Mouse (Mus musculus) stomach, postnatal 0 days (tissue): Measurements from ENCODE around the gene Cenpp. TPM values are rescaled to one million over a fixed set of nuclear protein-coding genes. Genes with fewer than 3 reads are reported as not detected.

Experiments
- ATAC-seq: fragments of 200-750 bp; cut with Nextera tagmentation; 2 replicates; pipeline ENCODE4 v1.8.0; 2017; ENCODE audit not compliant: low FRiP score, low TSS enrichment
- DNase-seq: peaks from one replicate; pipeline ENCODE4 v3.0.0-alpha.2; 2016; ENCODE audit warnings: low spot score
- H3K27ac ChIP-seq: fragments of 300-500 bp; sonication (generic); replicated peaks from 2 replicates; pipeline ENCODE4 v1.5.1; 2014; ENCODE audit warnings: mild to moderate bottlenecking, control low read depth
- H3K27me3 ChIP-seq: fragments of 300-500 bp; sonication (generic); 2 replicates; pipeline ENCODE4 v1.6.1; 2014; ENCODE audit warnings: low read length; ENCODE audit not compliant: control insufficient read depth, insufficient read depth
- H3K36me3 ChIP-seq: fragments of 300-500 bp; sonication (generic); 2 replicates; pipeline ENCODE4 v1.6.1; 2014; ENCODE audit warnings: low read length, mixed read lengths; ENCODE audit not compliant: control insufficient read depth, insufficient read depth
- H3K4me1 ChIP-seq: fragments of 300-500 bp; sonication (generic); replicated peaks from 2 replicates; pipeline ENCODE4 v1.6.1; 2014; ENCODE audit warnings: antibody characterized with exemption; ENCODE audit not compliant: control insufficient read depth, insufficient read depth
- H3K4me2 ChIP-seq: fragments of 300-500 bp; sonication (generic); replicated peaks from 2 replicates; pipeline ENCODE4 v1.6.1; 2014; ENCODE audit warnings: low read depth, mild to moderate bottlenecking, control low read depth, moderate library complexity
- H3K4me3 ChIP-seq: fragments of 300-500 bp; sonication (generic); 2 replicates; pipeline ENCODE4 v1.5.1; 2014; ENCODE audit warnings: low read depth, low read length, control low read depth
- H3K9ac ChIP-seq: fragments of 300-500 bp; sonication (generic); 2 replicates; pipeline ENCODE4 v1.6.1; 2014; ENCODE audit warnings: mild to moderate bottlenecking, low read length, control low read depth, mixed read lengths
- H3K9me3 ChIP-seq: fragments of 300-500 bp; sonication (generic); 2 replicates; pipeline ENCODE4 v1.6.1; 2016; ENCODE audit warnings: low read length; ENCODE audit not compliant: control insufficient read depth
- CTCF ChIP-seq: IDR thresholded peaks from 2 replicates; pipeline ENCODE4 v1.5.1; 2016; ENCODE audit warnings: antibody characterized with exemption, low read depth, mild to moderate bottlenecking, moderate library complexity
- EP300 ChIP-seq: optimal IDR thresholded peaks from 2 replicates; pipeline ENCODE3; 2016; ENCODE audit warnings: antibody characterized with exemption
- WGBS: fragments of 180-500 bp; shearing (Covaris S2); extraction: QIAGEN DNeasy Blood & Tissue Kit; methylation state at CpG from one replicate; pipeline ENCODE4 v1.1.7; 2014; 5-methylcytosine and 5-hydroxymethylcytosine counted together
- polyA plus RNA-seq: library from polyadenylated mRNA; unstranded; fragments of >200 nt; fragmentation: Nextera tagmentation; extraction: Ambion mirVana; gene quantifications from 2 replicates; pipeline ENCODE4 v1.2.1, GENCODE M21; 2015

The Cenpp gene
- polyA plus RNA-seq, 1 experiment from 2014 or later = 12.6 TPM

DNA sequence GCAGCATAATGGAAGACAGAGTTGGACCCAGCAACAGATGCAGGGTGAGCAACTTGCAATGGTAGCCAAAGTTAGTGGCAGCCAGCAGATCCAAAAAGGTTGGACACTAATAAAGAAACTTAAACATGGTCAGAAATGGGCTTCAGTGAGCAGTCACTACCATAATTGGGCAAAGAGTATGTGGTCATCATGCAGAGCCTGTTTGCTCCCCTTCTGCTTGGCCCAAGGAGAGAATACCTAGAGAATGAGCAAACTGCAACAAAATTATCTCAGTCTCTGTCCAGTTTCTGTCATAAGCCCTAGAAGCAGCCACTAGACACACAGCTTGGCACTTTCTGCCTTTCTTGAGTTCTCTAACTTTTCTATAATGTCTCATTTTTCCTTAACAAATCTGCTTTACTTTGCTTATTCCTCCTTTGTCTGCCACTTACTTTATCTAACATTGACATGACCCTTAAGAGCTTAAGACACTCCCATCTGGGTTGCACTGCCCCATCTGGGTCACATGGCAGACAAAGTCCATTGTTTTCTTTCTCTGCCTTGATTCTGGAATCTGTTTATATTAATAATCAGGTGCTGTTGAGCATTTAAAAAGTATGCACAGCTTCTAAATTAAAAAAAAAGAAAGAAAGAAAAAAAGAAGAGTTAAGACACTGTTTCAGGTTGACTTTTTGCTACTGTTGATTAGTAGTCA, 8.8 kb downstream of the Cenpp start:
- Histone ChIP-seq H3K27ac (peak overlapping the region; percentile 45; the same call in 1 of the 2 replicates), H3K4me3 (no peak overlapping the region), H3K27me3 (no peaks in the 10 kb centered on the region), H3K4me1 (no peaks in the 10 kb centered on the region), H3K9ac (no peak overlapping the region), H3K9me3 (no peaks in the 10 kb centered on the region), H3K36me3 (no peaks in the 10 kb centered on the region), H3K4me2 (no peak overlapping the region)
- ATAC-seq = no peak; the same call in 1 of the 2 replicates
- DNase-seq = no peak
- TF ChIP-seq EP300 (no peak), CTCF (no peak)

DNA sequence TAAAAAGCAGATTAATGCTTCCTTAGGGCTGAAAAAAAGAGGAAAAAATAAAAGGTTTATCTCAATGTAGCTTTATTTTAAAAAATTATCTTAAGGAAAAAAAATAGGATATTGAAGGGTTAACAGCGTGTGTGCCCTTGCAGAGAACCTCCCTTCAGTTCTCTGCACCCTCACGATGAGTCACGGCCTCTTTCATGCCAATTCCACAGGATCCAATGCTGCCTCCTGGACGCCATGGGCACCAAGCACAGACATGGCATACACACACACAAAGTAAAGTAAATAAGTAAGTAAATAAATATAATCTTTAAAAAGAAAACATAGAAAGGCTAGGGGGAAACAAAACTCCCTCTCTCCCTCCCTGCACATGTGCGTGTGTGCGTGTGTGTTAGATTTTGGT, 9.9 kb downstream of the Cenpp start:
- WGBS = 47% methylated on average over 6 of the region's 6 CpGs
- Histone ChIP-seq H3K9me3 (no peaks in the 10 kb centered on the region), H3K27ac (no peak overlapping the region), H3K27me3 (no peaks in the 10 kb centered on the region), H3K9ac (no peak overlapping the region), H3K4me1 (no peaks in the 10 kb centered on the region), H3K4me3 (no peak overlapping the region), H3K4me2 (no peak overlapping the region), H3K36me3 (no peaks in the 10 kb centered on the region)
- DNase-seq (no peak), ATAC-seq (0 out of 2 replicates have a peak, but pooled peaks have one; percentile 65)
- TF ChIP-seq EP300 = no peak
- peak; percentile 25 for TF ChIP-seq CTCF

DNA sequence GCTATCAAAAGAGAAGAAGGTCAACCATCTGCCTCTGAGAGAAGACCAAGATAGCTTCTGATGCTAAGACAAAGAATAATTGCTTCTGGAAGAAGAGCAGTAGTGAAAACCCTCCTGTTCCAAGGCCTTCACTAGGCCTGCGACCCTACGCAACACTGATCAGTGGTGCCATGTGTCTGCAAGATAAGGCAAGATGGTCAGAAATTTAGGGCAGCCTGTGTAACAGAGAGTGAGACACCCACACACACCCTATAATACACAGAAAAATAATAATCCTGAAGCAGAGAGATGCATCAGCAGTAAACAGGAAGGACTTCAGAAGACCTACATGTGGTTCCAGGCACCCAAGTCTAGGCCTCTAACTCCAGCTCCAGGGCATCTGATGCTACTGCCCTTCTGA, 12.6 kb downstream of the Cenpp start:
- H3K27me3 ChIP-seq = no peaks in the 10 kb centered on the region
- no peak overlapping the region for H3K4me3 ChIP-seq
- H3K27ac ChIP-seq = no peak overlapping the region
- H3K4me1 ChIP-seq = no peaks in the 10 kb centered on the region
- no peaks in the 10 kb centered on the region for H3K36me3 ChIP-seq
- 93% methylated on average over 2 of the region's 2 CpGs for WGBS
- H3K9ac ChIP-seq = no peak overlapping the region
- DNase-seq = no peak
- TF ChIP-seq CTCF (no peak), EP300 (no peak)
- no peak for ATAC-seq
- no peak overlapping the region for H3K4me2 ChIP-seq
- H3K9me3 ChIP-seq = no peaks in the 10 kb centered on the region

DNA sequence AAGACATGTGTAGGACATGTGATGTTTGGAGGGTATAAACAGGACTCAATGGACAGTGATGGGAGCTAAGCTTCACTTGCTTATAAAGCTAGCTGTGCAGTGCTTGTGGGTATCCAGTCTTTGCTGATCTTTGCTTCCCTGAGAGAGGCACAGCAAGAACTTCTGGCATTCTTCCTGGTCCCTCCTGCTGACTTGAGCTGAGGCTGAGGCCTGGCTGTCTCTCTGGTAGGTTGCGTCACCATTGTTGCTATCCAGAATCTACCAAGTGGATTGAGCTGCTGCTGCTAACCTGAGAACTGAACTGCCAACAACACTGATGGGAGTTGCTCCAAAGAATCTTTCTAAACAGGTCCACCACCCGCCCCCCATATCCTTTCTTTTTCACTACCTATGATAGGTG, 23.5 kb downstream of the Cenpp start:
- Histone ChIP-seq H3K4me1 (no peaks in the 10 kb centered on the region), H3K4me3 (no peak overlapping the region), H3K9me3 (no peaks in the 10 kb centered on the region), H3K27ac (no peak overlapping the region), H3K9ac (no peak overlapping the region), H3K36me3 (no peaks in the 10 kb centered on the region), H3K27me3 (no peaks in the 10 kb centered on the region), H3K4me2 (no peak overlapping the region)
- WGBS = 87% methylated on average over 2 of the region's 2 CpGs
- TF ChIP-seq EP300 (no peak), CTCF (no peak)
- DNase-seq (no peak), ATAC-seq (no peak)

DNA sequence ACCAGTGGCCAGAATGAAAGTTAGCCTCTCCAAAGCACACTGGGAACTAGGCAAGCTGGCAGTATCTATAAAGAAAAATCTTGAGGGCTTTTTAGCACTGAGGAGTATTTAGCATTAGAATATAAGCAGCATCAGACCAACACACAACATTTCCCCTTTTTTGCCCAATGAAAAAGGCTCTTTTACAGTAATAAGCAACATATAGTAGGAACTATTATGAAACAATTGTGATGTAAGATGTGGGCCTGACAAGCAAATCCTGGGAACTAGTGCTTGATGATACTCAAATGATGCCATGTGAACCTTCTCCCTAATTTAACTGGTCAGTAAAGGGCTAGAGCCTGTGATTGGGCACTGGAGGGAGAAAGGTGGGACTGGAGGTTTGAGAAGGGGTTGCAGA, 24.4 kb downstream of the Cenpp start:
- ATAC-seq (no peak), DNase-seq (no peak)
- Histone ChIP-seq H3K9me3 (no peaks in the 10 kb centered on the region), H3K9ac (no peak overlapping the region), H3K36me3 (no peaks in the 10 kb centered on the region), H3K4me2 (no peak overlapping the region), H3K27me3 (no peaks in the 10 kb centered on the region), H3K4me3 (no peak overlapping the region), H3K27ac (no peak overlapping the region), H3K4me1 (no peaks in the 10 kb centered on the region)
- no peak for TF ChIP-seq CTCF
- TF ChIP-seq EP300 = no peak

DNA sequence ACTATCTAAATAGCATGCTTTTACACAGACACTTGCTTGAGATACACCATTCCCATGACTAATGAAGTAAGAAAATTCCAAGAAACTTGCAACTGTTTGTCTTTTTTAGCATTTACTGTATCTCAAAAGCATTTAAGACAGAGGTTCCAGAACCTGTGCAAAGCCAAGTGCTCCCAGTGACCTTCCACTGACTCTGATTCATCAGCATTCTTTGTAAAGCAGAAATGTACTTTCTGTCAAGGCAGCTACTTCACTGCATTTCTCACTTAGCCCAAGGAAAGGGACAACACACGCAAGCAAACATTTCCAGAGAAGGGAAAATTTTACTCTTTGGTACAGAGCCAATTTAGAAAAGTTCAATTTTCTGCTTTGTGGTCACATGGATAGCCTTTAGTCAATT, 29.4 kb downstream of the Cenpp start:
- H3K27ac ChIP-seq = no peak overlapping the region
- no peak for TF ChIP-seq CTCF
- no peak for TF ChIP-seq EP300
- DNase-seq (no peak), ATAC-seq (no peak)
- no peaks in the 10 kb centered on the region for H3K27me3 ChIP-seq
- 29% methylated on average over 1 of the region's 1 CpGs for WGBS
- H3K4me3 ChIP-seq = no peak overlapping the region
- H3K36me3 ChIP-seq = no peaks in the 10 kb centered on the region
- H3K9ac ChIP-seq = no peak overlapping the region
- no peaks in the 10 kb centered on the region for H3K4me1 ChIP-seq
- H3K4me2 ChIP-seq = no peak overlapping the region
- H3K9me3 ChIP-seq = no peaks in the 10 kb centered on the region
